Mouse (Mus musculus) heart, embryonic 15.5 days (tissue): ENCODE measurements around the gene Klhl3. TPM values are rescaled to one million over a fixed set of nuclear protein-coding genes. Genes with fewer than 3 reads are reported as not detected.

ENCODE experiments used
- ATAC-seq: fragments of 200-750 bp; cut with Nextera tagmentation; replicated peaks from 2 replicates; pipeline ENCODE4 v1.8.0; 2017; ENCODE audit warnings: low read depth, moderate TSS enrichment; ENCODE audit not compliant: insufficient number of reproducible peaks, insufficient read depth, low FRiP score
- H3K27ac ChIP-seq: fragments of 300-500 bp; sonication (generic); 2 replicates; pipeline ENCODE4 v1.5.1; 2015; ENCODE audit warnings: mild to moderate bottlenecking, inconsistent platforms
- H3K27me3 ChIP-seq: fragments of 300-500 bp; sonication (generic); 2 replicates; pipeline ENCODE4 v1.6.1; 2015; ENCODE audit warnings: inconsistent platforms
- H3K36me3 ChIP-seq: fragments of 300-500 bp; sonication (generic); 2 replicates; pipeline ENCODE4 v1.6.1; 2015; ENCODE audit warnings: mild to moderate bottlenecking, inconsistent platforms
- H3K4me1 ChIP-seq: fragments of 300-500 bp; sonication (generic); replicated peaks from 2 replicates; pipeline ENCODE4 v1.6.1; 2015; ENCODE audit warnings: inconsistent platforms
- H3K4me2 ChIP-seq: fragments of 300-500 bp; sonication (generic); 2 replicates; pipeline ENCODE4 v1.6.1; 2015; ENCODE audit warnings: inconsistent platforms, mild to moderate bottlenecking, moderate library complexity
- H3K4me3 ChIP-seq: fragments of 300-500 bp; sonication (generic); 2 replicates; pipeline ENCODE4 v1.5.1; 2015; ENCODE audit warnings: mild to moderate bottlenecking, inconsistent platforms
- H3K9ac ChIP-seq: fragments of 300-500 bp; sonication (generic); 2 replicates; pipeline ENCODE4 v1.6.1; 2015; ENCODE audit warnings: mild to moderate bottlenecking, inconsistent platforms
- H3K9me3 ChIP-seq: fragments of 300-500 bp; sonication (generic); replicated peaks from 2 replicates; pipeline ENCODE4 v1.6.1; 2016; ENCODE audit warnings: inconsistent platforms
- WGBS: fragments of 180-500 bp; shearing (Covaris S2); methylation state at CpG from one replicate; pipeline ENCODE4 v1.1.7; 2015; ENCODE audit warnings: mixed read lengths; 5-methylcytosine and 5-hydroxymethylcytosine counted together
- polyA plus RNA-seq: library from polyadenylated mRNA; unstranded; fragments of >200 nt; fragmentation: Nextera tagmentation; extraction: Ambion mirVana; gene quantifications from 2 replicates; pipeline ENCODE4 v1.2.1, GENCODE M21; 2015

The Klhl3 gene
- polyA plus RNA-seq, 1 experiment from 2014 or later = 7.2 TPM

DNA sequence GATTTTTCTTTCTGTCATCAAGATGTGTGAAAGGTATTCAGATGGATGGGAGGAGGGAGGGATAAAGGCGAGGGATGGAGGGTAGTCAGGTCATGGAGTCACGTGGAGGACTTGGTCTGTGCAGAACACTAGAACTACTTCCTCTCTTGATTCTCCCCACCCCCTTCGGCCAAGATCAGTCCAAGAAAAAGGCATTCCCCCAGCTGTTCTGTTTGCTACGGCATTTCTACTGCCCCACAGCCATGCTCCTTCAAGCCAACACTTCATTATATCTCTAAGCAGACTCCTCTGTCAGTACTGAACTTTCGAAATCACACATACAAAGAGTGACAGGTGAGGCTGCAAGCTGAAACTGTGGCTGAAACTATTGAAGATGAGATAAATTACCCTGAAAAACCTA is 30.3 kb downstream of the Klhl3 start:
- Histone ChIP-seq H3K36me3 (no peaks in the 10 kb centered on the region; the same call in 1 of the 2 replicates), H3K4me3 (no peak overlapping the region), H3K27ac (no peak overlapping the region), H3K4me1 (peaks cover 20% of the 10 kb centered on the region), H3K27me3 (no peaks in the 10 kb centered on the region), H3K4me2 (no peak overlapping the region), H3K9ac (no peak overlapping the region), H3K9me3 (no peaks in the 10 kb centered on the region)
- WGBS = 50% methylated on average over 5 of the region's 5 CpGs
- no peak for ATAC-seq

DNA sequence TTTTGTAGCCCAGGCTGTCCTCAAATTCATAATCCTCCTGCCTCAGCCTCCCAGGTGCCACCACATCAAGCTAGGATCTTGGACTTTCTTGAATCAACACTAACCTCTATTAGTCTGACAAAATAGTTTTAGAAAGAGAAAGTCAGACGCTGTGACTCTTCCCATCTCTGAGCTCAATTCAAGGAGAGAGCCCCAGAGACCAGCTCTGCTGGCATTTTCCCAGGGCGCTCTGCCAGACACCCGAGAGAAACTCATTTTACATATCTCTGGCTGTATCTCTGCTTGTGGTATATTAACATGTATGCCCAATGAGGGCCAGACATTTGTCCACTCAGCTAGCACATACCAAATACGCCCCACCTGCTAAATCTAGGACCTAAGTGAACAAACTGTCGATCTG is 35.0 kb downstream of the Klhl3 start:
- Histone ChIP-seq H3K4me3 (no peak overlapping the region), H3K27ac (no peak overlapping the region; the same call in 1 of the 2 replicates), H3K36me3 (no peaks in the 10 kb centered on the region; the same call in 1 of the 2 replicates), H3K4me1 (peaks cover 16% of the 10 kb centered on the region), H3K9ac (no peak overlapping the region), H3K9me3 (no peaks in the 10 kb centered on the region), H3K4me2 (no peak overlapping the region), H3K27me3 (no peaks in the 10 kb centered on the region)
- WGBS = 65% methylated on average over 5 of the region's 5 CpGs
- ATAC-seq = no peak

DNA sequence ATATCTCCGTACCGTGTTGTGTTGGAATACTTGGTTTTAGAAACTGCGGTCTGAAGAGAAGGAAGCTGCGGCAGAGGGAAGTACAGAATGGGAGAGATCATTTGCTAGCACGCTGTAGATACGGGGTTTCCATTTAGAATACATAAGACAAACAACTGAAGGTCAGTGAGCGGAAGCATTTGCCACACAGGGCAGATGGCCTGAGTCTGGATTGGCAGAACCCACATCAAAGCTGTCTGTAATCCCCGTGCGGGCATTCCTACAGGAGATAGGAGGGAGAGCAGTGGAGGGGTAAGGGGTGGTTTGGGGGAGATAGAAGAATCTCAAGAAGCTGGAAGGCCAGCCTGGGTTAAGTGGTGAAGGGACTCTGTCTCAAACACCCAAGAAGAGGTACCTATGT is 38.5 kb downstream of the Klhl3 start:
- Histone ChIP-seq H3K4me1 (peaks cover 30% of the 10 kb centered on the region), H3K9ac (no peak overlapping the region), H3K4me3 (no peak overlapping the region), H3K27me3 (no peaks in the 10 kb centered on the region), H3K9me3 (no peaks in the 10 kb centered on the region), H3K4me2 (no peak overlapping the region), H3K27ac (no peak overlapping the region), H3K36me3 (no peaks in the 10 kb centered on the region)
- 71% methylated on average over 9 of the region's 9 CpGs for WGBS
- no peak for ATAC-seq

DNA sequence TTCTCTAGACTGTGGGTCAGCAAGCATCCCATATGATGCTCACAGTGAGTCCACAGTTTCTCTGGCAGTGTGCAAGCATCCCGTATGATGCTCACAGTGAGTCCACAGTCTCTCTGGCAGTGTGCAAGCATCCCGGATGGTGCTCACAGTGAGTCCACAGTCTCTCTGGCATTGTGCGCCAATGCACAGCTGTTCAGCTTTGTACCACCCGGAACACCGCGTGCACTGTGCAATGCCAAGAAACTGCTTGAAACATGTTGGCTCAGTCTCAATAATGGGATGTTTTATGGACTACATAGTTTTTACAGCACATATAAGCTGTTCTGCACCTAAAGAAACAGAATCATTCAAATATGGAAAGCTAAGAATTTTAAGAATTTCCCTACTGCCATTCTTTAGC is 38.9 kb downstream of the Klhl3 start:
- Histone ChIP-seq H3K9ac (no peak overlapping the region), H3K27me3 (no peaks in the 10 kb centered on the region), H3K4me2 (no peak overlapping the region), H3K4me1 (peaks cover 32% of the 10 kb centered on the region), H3K36me3 (no peaks in the 10 kb centered on the region), H3K9me3 (no peaks in the 10 kb centered on the region), H3K27ac (no peak overlapping the region), H3K4me3 (no peak overlapping the region)
- 81% methylated on average over 6 of the region's 6 CpGs for WGBS
- no peak for ATAC-seq

DNA sequence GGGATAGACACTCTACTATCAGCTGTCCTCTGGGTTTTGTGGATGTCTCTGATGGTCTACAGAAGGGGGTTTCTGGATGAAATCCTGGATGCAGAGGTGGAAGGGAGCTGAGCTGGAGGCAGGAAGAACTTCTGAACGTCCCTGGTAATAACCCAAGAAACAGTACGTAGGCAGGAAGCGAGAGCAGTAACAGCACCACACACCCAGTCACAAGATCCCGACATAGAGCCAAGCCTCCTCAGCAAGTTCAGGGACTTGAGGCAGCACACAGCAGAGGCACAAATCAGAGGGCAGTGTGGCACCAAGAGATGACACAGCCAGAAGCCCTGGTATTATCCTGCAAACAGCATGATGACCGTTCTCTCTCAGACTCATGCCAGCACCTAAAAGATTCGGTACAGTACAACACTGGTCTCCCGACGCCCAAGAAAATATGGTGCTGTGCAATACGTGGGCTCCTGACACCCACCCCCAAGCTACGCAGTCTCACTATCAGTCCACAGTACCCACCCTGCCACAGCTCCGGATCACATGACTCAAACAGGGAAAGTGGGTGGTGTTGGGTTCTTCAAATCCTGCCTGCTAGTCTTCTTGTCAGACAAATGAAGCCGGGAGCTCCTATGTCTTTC is 40.0 kb downstream of the Klhl3 start:
- Histone ChIP-seq H3K36me3 (no peaks in the 10 kb centered on the region), H3K27ac (no peak overlapping the region), H3K4me1 (peaks cover 34% of the 10 kb centered on the region), H3K4me2 (no peak overlapping the region), H3K9ac (no peak overlapping the region), H3K27me3 (no peaks in the 10 kb centered on the region), H3K4me3 (no peak overlapping the region), H3K9me3 (no peaks in the 10 kb centered on the region)
- WGBS = 64% methylated on average over 12 of the region's 12 CpGs
- no peak for ATAC-seq

DNA sequence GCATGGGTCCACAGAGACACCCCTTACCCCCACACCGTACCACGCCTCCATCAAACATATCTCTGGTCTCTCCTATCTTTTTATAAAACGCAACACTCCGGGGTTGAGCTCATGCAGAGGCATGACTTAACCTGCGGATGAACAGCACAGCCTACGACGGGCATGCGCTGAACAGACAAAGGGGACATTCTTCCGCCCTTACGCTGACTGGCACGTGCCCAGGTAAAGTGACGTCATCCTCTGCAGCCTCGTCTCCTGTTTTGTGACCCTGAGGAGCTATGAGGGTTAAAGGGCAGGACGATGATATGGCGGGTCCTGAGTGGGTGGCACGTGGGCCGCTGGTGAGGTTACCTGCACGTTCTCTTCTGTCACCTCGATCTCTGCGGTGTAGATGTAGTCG is 42.2 kb downstream of the Klhl3 start:
- Histone ChIP-seq H3K4me1 (peaks cover 49% of the 10 kb centered on the region), H3K9ac (no peak overlapping the region), H3K27ac (no peak overlapping the region), H3K4me2 (no peak overlapping the region), H3K4me3 (no peak overlapping the region), H3K9me3 (no peaks in the 10 kb centered on the region), H3K27me3 (no peaks in the 10 kb centered on the region), H3K36me3 (no peaks in the 10 kb centered on the region)
- ATAC-seq = no peak
- 80% methylated on average over 21 of the region's 21 CpGs for WGBS

DNA sequence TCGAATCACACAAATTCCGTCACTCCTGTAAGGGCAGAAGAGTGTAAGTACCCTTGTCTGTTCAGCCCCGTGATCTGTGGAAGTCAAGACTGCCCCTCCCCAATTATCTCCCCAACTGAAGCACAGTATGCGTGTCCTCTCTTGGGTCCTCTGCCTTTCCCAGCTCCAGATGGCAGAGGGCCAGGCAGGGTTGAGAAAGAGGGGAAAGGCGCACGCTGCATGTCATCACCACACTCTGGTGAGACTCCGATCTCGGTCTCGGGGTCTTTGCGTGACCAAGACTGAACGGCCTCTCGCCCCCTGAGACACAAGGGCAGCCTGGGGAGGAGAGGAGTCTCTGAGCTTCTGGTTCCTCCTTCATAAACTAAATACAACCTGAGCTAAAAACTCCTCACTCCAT is 42.9 kb downstream of the Klhl3 start:
- H3K9me3 ChIP-seq = no peaks in the 10 kb centered on the region
- no peaks in the 10 kb centered on the region for H3K27me3 ChIP-seq
- ATAC-seq = no peak
- H3K36me3 ChIP-seq = no peaks in the 10 kb centered on the region
- H3K4me2 ChIP-seq = no peak overlapping the region
- H3K4me3 ChIP-seq = no peak overlapping the region
- no peak overlapping the region for H3K9ac ChIP-seq
- no peak overlapping the region for H3K27ac ChIP-seq
- WGBS = 63% methylated on average over 12 of the region's 12 CpGs
- H3K4me1 ChIP-seq = peaks cover 56% of the 10 kb centered on the region

DNA sequence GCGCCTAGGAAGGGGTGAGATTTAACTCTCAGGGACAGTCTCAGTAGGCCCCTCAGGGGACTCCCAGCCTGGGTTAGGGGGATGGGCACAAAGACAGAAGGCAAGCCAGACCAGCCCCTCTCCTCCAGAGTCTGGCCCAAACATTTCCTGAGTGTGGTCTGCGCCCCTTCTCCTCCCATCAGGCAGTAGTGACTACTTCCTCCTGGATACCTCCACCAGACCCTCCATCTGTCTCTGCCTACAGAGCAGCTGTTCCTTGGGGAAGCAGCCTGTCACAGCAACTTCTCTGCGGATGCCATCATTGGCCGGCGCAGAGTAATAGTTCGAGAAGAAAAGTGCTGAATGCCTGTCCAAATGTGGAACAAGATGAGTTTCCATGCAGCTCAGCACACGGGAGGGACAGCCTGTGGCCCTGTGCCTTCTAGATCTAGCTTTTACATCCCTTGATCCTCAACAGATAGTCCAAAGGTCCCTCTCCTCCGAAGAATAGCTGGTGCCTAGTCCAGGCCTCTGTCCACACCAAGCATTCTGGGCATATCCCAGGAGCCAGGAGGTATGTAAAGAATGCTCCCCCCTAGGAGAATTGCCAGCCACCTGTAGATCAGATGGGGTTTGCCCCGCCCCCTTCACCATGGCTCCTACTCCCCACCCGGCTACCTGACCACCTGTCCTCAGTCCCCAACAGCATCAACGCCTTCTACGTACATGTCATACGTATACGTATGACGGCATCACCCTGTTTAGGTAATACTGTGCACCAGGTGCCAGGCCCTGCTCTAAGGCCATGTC is 44.8 kb downstream of the Klhl3 start:
- Histone ChIP-seq H3K27me3 (no peaks in the 10 kb centered on the region), H3K9me3 (no peaks in the 10 kb centered on the region), H3K4me2 (no peak overlapping the region), H3K4me1 (peaks cover 56% of the 10 kb centered on the region), H3K36me3 (no peaks in the 10 kb centered on the region), H3K27ac (peak overlapping the region; percentile 89; the same call in 1 of the 2 replicates), H3K4me3 (no peak overlapping the region), H3K9ac (no peak overlapping the region)
- 85% methylated on average over 15 of the region's 15 CpGs for whole genome bisulfite sequencing
- no peak for ATAC-seq

DNA sequence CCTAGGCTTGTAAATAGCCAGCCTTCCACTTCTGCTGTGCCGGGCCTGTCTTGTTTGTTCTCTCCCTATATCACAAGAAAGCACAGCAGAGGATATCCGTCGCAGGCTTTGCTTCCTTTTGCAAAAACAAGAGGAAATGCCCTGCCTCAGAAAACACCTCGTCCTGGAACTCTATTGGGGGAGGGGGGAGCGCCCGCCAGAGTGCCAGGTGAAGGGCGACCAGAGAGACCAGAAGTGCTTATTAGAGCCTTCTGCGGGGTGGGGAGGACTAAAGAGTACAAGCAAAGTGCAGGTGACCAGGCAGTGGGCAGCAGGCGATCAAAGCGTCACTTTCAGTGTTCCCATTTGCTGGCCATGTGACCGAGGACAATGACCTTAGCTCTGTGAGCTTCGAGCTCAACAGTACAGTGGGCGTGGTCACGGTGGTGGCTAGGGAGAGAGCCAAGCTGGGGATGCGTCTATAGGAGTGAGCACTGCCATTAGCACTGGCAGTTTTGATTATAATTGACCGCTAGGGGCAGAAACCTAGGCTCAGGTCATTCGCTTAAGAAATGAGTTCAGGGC is 45.8 kb downstream of the Klhl3 start:
- Histone ChIP-seq H3K9me3 (no peaks in the 10 kb centered on the region), H3K4me3 (0 out of 2 replicates have a peak overlapping the region, but pooled peaks have one; percentile 1), H3K36me3 (no peaks in the 10 kb centered on the region), H3K4me1 (peaks cover 52% of the 10 kb centered on the region), H3K27ac (peak overlapping the region; percentile 89), H3K9ac (no peak overlapping the region), H3K4me2 (peak overlapping the region; percentile 42), H3K27me3 (no peaks in the 10 kb centered on the region)
- 25% methylated on average over 17 of the region's 17 CpGs for WGBS
- peak; percentile 68 for ATAC-seq

DNA sequence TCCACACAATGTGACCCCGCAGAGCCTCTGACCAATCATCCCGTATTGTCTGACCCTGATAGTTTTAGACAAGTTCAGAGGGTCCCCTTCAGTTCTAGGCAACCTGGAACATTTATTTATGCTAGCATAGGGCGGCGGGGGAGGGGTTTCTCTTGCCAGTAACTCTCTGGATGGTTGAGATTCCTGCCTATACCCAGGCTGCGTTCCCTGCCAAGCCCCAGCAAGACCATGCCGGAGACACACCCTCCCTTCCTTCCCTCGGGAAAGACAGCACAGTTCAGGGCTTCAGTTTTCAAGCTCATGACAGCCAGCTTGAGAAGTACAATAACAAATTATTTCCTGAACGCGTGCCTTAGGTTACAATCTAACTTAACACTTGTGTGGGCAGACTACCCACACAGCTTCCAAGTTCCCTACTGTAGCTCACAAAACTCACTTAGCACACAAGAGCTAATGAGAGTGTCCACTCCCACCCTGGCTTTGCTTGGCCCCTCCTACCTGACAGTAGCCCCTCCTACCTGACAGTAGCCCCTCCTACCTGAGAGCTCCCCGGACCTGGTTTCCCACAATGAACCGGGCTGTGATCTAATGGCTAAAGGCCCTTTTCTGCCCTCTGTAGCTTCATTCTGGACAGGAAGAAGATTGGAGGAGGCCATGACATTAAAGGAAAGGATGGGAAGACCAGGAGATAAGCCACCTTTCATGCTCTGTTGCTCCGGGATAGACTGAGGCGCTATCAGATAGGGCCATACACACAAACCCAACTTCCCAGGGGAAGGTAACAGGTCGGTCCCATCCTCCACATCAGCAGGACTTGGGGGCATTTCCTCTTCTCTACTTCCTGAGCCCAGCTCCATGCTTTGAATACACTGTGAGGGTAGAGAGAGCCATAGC is 46.6 kb downstream of the Klhl3 start:
- H3K9me3 ChIP-seq = no peaks in the 10 kb centered on the region
- peak overlapping the region; percentile 89 for H3K27ac ChIP-seq
- peak overlapping the region; percentile 42 for H3K4me2 ChIP-seq
- 0 out of 2 replicates have a peak overlapping the region, but pooled peaks have one; percentile 1 for H3K4me3 ChIP-seq
- H3K4me1 ChIP-seq = peaks cover 52% of the 10 kb centered on the region
- H3K27me3 ChIP-seq = no peaks in the 10 kb centered on the region
- H3K9ac ChIP-seq = no peak overlapping the region
- peak; percentile 69 for ATAC-seq
- H3K36me3 ChIP-seq = no peaks in the 10 kb centered on the region
- 36% methylated on average over 14 of the region's 14 CpGs for WGBS

DNA sequence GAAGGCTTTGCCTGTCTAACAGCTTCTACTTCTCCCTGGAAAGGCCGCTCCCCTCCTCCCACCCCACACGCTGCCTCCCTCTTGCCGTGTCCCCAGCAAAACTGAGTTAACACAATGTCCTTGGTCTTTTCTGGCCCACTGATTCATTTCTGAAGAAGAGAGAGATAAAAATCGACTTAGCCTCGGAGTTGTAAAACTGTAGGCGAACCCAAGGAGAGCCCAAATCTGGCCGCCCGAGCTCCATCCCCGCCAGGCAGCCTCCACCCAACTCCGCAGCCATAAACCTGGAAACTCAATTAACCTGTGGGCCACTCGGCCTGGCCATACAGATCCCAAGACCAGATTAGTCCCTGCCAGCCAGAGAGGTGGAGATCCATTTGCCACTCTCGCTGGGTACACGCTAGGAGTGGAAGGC is 47.3 kb downstream of the Klhl3 start:
- Histone ChIP-seq H3K27me3 (no peaks in the 10 kb centered on the region), H3K9ac (no peak overlapping the region), H3K36me3 (peaks cover 4% of the 10 kb centered on the region; the same call in 1 of the 2 replicates), H3K27ac (peak overlapping the region; percentile 89), H3K9me3 (no peaks in the 10 kb centered on the region), H3K4me1 (peaks cover 46% of the 10 kb centered on the region), H3K4me2 (peak overlapping the region; percentile 42; the same call in 1 of the 2 replicates), H3K4me3 (no peak overlapping the region)
- 63% methylated on average over 13 of the region's 13 CpGs for WGBS
- 0 out of 2 replicates have a peak, but pooled peaks have one; percentile 5 for ATAC-seq
